Mouse (Mus musculus) G1E-ER4 (cell line): ENCODE results near the gene Hyal2. TPM values are rescaled to one million over a fixed set of nuclear protein-coding genes. Genes with fewer than 3 reads are reported as not detected.
A peak's percentile ranks its signal among the peaks of the same experiment; 100 is the strongest.

Experiments used
- GATA1 ChIP-seq: IDR thresholded peaks from one replicate; pipeline ENCODE4 v1.8.0; 2012; ENCODE audit warnings: low read length, inconsistent platforms
- polyA plus RNA-seq: library from polyadenylated mRNA; stranded (reverse); fragments of >175 nt; gene quantifications from 2 replicates; pipeline ENCODE4 v1.2.3, GENCODE M21; 2012

The Hyal2 gene
- polyA plus RNA-seq, 1 experiment: 22.8 TPM

GRCm38 (mm10) chr9:107575579-107576356 is 8.0 kb downstream of the Hyal2 start:
- no peak for TF ChIP-seq GATA1

DNA sequence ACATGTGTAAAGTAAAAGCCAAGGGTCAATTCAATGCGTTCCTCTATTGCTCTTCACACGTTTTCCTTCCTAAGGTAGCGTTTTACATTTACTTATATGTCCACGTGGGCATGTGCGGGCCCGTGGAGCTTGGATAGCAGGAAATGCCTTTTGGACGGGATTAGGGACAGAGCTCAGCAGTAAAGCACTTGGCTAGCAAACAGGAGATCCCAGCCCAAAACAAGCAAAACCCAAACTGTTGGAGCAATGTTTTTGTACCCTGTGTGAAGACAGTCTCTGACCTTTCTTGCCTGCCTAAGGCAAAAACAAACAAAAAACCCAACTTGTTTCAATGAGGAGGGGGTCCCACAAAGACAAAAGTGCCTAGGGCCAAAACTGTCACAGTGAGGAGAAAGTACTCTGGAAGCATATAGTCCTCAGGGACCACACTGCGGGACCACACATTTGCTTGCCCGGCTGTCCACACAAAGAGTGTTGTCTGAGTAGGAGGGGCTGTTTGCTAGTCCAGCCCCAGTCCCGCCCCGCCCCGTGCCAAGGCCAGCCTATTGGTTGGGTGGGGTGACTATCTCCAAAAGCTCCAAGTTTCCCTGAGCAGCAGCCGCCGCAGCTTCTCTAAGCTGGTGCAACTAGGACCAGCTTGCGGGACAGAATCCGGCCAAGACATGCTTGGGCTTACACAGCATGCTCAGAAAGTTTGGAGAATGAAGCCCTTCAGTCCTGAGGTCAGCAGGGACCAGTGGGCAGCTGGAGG is 8.8 kb downstream of the Hyal2 start, which contains the start of gene Hyal1:
TSS of gene Hyal1 (plus strand) at position 571 of the 751 bp plus-strand sequence.
- TF ChIP-seq GATA1: no peak

DNA sequence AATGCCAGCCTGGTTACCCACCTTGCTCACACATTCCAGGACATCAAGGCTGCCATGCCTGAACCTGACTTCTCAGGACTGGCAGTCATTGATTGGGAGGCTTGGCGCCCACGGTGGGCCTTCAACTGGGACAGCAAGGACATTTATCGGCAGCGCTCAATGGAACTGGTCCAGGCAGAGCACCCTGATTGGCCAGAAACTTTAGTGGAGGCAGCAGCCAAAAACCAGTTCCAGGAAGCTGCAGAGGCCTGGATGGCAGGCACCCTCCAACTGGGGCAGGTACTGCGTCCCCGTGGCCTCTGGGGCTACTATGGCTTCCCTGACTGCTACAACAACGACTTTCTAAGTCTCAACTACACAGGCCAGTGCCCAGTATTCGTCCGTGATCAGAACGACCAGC is 10.1 kb downstream of the Hyal2 start:
- TF ChIP-seq GATA1: no peak

DNA sequence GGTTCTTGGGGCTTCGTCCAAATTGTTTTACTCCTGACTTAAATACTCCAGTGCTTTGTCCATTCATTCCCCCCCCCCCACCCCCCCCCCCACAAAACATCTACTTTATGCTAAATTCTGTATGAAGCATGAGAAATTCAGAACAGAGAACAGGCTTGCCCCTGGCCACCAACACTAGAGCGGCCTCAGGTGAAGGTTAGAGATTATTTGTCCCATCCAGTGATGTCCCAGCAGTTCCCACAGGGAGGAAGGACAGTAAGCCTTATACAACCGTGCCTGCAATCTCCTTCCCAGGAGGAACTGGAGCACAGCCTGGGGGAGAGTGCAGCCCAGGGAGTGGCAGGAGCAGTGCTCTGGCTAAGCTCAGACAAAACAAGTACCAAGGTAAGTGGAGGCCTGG is 10.8 kb downstream of the Hyal2 start, which contains the start of gene Naa80:
TSS of gene Naa80 (plus strand) at position 301 of the 400 bp plus-strand sequence.
- no peak for TF ChIP-seq GATA1

GRCm38 (mm10) chr9:107579023-107579900 is 11.5 kb downstream of the Hyal2 start:
- TF ChIP-seq GATA1: no peak

GRCm38 (mm10) chr9:107580501-107581317 is 13.0 kb downstream of the Hyal2 start, which contains the start of gene Hyal3:
Hyal3 (plus strand) TSS chr9:107580818.
- no peak for TF ChIP-seq GATA1

- no peak for TF ChIP-seq GATA1
These were observed 13.8 kb downstream of the Hyal2 start for GRCm38 (mm10) chr9:107581584-107581983.

GRCm38 (mm10) chr9:107582509-107583062 is 14.8 kb downstream of the Hyal2 start:
- TF ChIP-seq GATA1: no peak

DNA sequence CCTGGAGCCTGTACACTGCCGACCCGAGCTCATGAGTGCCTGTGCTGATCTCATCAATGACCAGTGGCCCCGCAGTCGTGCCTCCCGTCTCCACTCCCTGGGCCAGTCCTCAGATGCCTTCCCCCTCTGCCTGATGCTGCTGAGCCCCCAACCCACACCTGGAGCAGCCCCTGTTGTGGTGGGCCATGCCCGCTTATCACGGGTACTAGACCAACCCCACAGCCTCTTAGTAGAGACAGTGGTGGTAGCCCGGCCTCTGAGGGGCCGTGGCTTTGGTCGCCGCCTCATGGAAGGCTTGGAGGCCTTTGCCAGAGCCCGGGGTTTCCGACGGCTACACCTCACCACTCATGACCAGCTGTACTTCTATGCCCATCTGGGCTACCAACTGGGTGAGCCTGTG is 15.4 kb downstream of the Hyal2 start:
- TF ChIP-seq GATA1: no peak

DNA sequence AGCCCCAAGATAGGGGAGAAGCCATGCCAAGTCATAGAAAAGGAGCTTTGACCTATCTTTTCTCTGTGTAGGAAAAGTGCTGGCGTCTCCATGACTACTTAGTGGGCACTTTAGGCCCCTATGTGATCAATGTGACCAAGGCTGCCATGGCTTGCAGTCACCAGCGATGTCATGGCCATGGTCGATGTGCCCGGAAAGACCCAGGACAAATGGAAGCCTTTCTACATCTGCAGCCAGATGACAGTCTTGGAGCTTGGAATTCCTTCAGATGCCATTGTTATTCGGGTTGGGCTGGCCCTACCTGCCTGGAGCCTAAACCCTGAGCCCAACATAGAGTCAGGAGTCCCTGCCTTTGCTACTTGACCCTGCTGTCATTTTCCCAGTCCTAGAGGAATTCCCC is 18.8 kb downstream of the Hyal2 start:
- TF ChIP-seq GATA1: no peak

DNA sequence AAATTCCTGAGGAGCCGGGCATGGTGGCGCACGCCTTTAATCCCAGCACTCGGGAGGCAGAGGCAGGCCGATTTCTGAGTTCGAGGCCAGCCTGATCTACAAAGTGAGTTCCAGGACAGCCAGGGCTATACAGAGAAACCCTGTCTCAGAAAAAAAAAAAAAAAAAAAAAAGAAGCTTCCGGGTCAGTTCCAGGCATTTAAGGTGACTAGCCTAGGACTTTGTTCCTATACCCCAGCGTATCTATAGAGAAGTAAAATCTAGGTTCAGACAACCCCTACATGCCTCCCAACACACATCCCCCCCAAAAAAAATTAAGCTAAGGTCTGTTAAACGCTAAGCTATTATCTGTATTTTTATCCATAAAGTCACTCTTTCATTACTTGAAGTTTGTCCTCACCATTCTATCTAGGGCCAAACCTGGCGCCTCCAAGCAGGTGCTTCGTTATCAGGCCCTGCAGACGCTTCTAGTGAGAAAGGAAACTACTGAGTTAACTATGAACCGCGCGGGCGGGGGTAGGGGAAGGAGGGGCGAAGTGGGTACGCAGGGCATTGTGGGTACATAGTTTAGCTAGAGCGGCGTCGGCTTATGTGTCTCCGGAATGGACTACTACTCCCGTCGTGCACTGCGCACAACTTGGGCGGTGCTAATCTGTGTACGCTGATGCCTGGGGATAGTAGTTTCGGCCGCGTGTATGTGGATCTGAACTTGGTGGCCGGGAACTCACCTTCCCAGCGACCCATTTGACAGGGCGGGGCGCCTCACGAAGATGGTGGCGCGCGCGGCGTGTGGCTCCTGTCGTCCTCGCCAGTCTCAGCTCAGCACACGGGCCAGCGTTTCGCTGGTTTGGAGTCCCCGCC is 19.5 kb downstream of the Hyal2 start, which contains the start of gene Ifrd2:
TSS of gene Ifrd2 (plus strand) at position 669 of the 859 bp plus-strand sequence.
- TF ChIP-seq GATA1: peak; percentile 23

DNA sequence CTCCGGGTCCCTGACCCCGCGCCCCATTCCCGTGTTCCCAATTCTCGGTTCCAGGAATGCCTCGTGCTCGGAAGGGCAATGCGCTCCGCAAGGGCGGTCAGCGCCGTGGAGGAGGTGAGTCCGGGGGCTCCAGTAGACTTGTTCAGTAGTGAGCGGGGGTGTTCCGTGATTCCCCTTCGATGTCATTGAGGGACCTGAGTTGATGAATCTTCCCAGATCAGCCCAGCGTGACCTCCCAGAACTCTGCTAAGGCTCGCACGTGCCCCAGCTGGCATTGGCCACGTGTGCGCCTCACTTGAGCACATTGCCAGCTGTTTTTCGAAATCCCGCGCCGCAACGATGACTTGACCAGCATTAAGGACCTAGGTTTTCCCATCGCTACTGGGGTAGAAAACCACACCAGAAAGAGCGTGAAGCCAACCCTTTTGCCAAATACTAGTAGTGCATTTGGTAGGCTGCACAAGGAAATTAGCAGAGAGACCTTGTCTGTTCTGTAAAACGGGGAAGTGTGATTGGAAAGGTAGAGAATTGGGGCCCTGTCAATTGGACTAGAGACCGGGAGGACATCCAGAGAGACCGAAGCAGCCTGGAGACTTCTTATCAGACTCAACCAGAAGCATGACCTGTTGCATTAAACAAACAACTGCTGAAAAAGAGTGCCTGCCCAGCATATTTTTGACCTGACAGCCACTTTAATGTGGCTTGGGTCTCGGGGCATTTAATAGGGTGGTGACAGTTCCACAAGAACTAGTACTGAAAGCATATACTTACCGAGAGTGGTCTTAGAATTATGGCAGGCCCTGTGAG is 20.3 kb downstream of the Hyal2 start:
- no peak for TF ChIP-seq GATA1
